Mouse (Mus musculus) naive thymus-derived CD4-positive, alpha-beta T cell, adult 2 months (primary cell): ENCODE results near the gene Insl6.

Experiments used
- DNase-seq: peaks from one replicate; pipeline ENCODE4 v3.0.0-alpha.2; 2011; ENCODE audit warnings: low read depth

The Insl6 gene

DNA sequence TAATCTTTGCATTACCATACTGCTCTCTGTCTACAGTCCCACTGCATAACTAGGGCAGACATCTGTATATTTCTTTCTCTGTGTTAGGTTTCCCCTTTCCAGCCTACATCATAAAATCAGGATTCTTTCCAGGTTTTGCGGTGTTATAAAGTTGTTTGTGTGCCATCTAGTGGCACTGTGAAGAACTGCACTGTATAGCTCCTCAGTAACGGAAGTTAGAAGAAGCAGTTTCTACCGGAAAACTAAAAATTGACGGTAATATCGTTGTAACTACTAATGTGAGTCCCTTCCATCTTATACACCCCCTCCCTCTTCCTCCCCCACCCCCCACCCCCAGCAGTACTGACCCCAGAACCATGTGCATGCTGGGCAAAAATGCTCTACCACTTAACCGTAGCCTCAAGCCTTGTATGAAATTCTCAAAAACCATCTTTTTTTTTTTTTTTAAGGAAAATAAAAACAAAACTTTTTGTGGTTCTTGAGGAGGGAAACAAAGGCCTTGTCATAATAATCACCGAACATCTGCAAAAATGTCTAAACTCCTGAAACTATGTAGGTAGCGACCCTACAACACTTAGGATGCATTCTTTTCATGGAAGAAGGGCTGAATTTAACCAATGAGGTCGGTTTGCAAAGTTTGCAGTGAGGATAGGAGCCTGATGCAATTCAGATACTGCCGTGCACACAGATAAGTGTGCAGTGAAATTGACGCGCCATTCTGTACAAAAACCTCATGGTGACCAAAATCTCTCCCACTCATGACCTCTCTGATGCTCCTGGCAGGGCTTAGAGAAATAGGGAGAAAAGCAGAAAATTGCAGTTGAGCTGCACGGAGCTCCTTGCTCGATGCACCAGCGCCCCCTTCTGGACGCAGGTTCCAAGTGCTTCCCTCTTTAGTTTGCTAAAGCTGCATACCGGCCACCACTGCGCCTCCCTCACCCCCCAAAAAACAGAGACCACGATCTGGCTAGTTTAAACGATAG lies 30.0 kb upstream of the Insl6 start:
- DNase-seq: peak; percentile 93

DNA sequence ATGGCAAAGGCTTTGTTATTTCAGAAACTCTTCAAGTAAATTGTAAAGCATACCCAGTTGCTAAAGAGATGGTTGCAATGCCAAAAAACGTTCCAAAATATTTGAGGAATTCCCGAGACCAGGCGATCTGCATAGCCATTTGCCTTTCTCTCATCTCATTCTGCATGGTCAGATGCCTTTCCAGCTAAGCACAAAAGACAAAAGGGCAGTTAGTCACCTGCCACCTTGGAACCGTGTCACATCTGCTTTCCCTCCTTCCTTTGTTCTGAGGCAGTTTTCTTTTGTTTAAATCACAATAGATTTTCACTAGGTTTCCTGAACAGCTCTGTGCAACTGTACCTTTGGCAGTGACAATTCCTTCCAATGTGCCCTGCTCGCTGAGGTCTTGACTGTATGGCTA lies 25.8 kb upstream of the Insl6 start:
- DNase-seq: no peak

DNA sequence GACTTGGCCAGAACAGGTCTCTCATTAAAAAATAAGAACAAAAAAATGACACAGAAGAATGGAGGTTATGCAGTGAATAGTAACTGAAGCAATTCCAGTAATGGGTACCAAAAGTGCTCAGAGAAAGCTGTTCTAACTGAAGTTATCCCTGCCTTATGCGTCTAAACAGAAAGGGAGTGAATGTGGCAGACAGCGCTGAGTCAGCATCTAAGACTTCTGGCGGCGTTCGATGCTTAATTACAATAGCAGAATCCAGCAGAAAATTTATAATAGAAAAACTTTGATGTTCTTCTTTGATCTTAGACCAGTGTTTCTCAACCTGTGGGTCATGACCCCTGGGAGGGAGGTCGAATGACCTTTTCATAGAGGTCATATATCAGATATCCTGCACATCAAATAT lies 20.5 kb upstream of the Insl6 start:
- no peak for DNase-seq

DNA sequence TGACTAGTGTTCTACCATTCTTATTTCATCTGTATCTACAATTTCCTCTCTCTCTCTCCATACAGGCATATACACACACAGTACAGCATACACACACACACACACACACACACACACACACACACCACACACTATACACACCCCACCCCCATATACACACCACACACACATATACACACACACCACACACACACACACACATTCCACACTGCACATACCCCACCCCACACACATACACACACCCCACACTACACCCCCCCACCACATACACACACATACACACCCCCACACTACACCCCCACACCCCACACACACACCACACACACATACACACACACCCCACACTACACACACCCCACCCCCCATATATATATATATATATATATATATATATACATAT lies 19.7 kb upstream of the Insl6 start:
- no peak for DNase-seq

DNA sequence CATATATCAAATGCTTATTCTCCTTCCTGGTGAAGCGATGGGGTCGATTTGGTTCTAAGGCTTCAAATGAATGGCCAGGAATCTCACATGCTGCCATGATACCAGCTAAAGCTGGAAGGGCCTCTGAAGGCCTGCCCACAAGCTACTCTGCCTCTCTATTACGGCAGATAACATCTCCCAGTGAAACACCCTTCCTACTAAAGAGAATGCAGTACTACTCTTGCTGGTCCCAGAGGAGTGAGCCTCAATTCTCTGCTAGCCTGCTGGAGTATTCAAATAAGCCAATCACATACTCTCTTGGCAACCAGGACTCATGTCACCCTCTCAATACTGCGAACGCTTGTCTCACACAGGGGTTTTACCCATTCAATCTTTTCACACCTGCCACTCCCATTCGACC lies 17.1 kb upstream of the Insl6 start:
- no peak for DNase-seq

DNA sequence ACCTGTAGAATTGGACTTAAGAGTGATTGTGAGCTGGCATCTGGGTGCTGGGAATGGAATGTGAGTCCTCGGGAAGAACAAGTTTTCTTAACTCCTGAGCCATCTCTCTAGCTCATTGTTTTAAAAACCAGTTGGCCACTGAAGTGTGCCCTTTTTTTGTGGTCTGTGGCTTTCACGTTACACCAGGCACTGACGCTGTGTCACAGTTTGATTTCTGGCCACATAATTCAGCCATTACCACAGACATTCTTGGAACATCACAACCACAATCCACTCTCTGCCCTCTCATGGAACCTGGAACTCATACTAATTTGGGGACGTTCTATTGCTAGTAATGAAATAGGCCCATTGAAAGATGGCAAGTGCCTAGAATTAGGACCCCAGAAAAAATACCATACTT lies 15.9 kb upstream of the Insl6 start:
- DNase-seq: no peak

DNA sequence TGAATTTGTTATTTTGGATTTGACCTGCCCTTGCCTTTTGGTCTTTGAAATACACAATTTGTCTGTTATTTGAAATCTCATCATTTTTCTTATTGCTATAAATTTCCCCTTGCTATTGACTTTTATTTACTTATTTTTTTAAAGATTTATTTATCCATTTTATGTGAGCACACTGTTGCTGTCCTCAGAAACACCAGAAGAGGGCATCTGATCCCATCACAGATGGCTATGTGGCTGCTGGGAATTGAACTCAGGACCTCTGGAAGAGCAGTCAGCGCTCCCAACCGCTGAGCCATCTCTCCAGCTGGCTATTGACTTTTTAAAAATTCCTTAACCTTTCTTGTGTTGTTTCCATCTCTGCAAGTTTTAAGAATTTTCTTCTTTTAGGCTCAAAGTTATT lies 11.5 kb upstream of the Insl6 start:
- DNase-seq: peak; percentile 19

DNA sequence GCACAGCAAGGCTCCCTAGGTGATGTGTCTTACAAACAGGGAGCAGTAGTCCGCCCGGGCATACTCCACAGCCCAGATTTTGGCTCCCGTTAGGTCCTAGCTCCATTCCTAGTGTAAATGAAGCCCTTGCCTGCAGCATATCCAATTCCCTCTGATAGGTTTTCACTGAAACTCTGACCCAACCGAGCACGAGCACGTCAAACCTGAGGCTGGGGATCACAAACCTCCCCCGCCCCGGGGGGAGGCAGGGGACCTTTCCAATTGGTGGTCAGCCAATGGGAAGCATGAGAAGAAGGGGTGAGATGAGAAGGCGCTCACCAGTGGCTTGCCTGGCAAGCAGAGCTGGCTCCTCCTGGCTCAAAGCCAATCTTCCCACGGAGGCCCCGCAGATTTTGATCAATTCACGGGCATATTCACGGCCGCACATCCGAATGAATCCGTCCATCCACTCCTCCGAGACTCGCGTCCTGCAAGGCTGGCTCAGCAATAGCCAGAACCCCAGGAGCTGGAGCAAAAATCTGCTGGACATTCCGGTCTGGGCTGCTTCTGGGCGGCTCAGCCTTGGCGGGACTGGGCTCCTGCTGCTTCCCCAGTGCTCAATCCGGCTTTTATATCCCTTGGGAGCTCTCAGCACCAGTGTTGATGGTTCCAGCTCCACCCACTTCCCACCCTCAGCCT lies 9.1 kb upstream of the Insl6 start, which contains the start of gene Rln1:
Rln1 (minus strand) TSS at position 603 of the 678 bp plus-strand sequence.
- DNase-seq: no peak

DNA sequence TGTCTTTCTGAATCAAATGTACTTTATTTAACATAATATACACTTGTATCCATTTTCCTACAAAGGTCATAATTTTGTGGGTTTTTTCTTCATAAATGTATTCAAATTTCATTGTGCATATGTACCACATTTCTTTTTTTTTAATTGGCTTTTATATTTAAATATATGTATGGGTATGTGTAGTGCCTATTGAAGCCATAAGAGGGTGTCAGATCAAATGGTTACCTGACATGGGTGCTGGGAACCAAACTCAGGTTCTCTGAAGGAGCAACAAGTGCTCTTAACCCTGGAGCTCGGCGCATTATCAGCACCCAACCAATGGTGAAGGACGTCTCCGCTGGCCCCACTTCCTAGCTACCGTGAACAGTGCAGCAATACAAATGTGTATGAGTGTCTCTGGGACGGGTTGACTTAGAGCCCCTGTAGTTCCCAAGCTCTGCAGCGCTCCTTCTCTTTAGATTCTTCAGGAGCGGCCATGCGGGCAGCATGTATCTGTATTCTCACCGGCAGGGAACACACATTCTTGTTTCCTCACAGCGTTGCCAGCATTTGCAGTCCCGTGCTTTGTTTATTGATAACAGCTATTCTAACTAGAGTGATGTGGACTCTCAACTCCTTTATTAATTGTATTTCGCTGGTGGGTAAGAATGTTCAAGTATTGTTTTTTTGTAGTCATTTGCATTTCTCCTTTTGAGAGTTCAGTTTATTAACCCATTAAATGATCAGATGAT lies 1.8 kb upstream of the Insl6 start:
- no peak for DNase-seq

DNA sequence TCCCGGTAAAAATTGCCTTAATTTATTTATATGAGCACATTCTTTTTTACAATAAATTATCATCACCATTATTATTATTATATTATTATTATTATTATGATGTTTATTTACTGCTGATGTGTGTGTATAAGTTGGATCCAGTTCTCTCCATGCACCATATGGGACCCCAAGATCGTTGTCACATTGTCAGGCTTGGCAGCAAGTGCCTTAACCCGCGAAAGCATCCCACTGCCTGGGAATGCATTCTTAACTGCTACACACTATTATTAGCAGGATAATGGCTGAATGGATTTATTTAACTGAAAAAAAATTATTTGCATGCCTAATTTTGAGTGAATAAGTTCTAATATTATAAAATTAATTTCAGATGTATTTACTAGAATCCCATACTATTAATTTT lies 1.2 kb upstream of the Insl6 start:
- no peak for DNase-seq

DNA sequence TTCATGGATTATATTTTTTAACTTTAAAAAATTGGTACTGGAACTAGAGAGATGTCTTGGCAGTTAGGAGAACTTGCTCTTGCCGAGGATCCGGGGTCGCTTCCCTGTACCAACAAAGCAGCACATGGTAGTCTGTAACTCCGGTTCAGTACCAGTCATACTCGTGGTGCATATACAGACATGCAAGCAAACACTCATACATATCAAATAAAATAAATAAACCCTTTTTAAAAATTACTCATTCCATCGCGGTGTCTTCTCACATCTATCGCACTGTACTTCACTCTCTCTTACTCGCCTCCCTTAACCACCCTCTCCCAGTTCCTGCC lies 660 bp upstream of the Insl6 start:
- DNase-seq: no peak

DNA sequence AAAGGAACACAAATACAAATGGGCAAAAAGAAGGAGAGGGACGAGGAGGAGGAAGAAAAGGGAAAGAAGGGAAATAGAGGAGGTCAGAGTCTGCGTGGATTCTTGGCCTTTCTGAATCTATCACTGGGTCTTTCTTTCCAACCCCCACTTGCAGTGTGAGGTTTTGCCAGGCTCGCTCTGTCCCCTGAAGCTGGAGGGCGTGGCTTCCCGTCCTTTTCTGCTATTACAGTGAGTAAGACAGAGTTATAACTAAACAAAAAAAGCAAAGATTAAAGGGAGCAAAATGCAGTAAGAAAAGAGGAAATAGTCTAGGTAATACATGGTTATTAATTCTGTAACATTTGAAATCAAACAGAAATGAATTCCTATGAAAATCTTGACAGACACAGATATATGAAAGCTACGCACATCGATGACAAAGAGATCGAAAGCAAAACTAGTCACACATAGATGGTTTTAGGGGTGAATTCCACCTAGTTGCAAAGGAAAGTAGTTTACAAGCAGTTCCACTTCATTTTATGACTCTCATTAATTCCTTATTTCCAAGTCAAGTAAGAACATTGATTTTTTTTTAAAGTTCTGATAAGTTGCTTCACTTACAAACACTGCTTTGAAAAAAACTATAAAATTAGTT lies 1.6 kb downstream of the Insl6 start:
- DNase-seq: peak; percentile 68

DNA sequence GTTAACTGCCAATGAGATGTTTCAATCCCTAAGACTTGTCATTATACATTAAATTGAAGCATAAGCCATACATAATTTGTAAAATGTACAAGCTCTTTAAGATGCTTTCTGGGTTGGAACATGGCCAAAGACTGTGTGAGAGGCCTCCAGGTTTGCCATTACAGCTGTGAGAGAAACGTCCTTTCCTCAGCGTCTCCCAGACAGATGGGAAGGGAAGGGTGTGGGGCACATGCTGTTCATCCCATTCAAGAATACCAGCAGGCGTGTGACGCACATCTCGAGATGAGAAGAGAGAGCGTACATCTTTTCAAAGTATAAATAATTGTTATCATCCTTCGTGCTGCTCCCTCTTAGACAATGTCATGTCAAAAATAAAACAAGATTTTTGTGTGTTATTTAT lies 12.5 kb downstream of the Insl6 start:
- no peak for DNase-seq

DNA sequence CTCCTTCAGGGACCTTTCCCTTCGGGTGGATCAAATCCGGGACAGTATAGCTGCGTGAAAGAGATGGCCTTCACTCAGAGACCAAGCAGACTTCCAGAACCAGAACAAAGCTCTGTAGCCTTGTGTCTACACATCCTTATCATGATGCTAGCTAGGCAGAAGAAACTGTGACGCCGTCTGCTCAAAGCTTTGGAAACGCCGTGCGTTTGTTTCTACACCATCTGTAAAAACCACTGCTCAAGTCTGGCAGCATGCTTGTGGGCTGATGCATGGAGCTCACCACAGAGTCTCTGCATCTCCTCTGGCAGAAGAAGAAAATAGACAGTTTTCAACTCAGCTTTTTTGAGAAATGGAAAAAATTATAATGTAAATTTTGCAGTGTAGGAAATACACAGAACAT lies 13.4 kb downstream of the Insl6 start:
- DNase-seq: no peak

DNA sequence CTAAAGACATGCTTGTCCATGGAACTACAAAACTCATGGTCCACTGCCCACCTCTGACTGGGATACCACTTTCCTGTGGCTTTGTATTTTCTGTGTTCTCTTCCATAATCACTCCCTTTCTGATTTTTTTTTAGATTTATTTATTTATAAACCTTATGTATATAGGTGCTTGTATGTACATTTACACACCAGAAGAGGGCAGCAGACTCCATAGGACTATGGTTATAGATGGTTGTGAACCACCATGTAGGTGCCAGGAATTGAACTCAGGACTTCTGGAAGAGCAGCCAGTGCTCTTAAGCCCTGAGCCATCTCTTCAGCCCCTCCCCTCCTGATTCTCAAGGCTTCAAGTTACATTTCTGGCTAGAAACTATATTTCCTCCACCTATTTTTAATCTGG lies 16.3 kb downstream of the Insl6 start:
- DNase-seq: peak; percentile 19

DNA sequence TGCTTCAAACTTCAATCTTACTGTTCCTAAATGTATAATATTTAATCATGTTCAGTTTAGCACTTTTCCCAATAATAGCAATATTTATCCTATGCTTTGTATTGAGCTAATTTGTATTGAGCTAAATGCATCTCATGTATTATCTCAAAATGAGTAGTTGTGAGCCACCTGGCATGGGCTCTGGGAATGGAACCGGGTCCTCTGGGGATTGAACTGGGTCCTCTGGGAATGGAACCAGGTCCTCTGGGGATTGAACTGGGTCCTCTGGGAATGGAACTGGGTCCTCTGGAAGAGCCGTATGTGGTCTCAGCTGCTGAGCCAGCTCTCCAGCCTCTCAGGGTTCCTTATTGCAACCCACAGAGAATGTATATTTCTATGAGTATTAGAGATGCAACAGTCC lies 23.0 kb downstream of the Insl6 start:
- DNase-seq: no peak

DNA sequence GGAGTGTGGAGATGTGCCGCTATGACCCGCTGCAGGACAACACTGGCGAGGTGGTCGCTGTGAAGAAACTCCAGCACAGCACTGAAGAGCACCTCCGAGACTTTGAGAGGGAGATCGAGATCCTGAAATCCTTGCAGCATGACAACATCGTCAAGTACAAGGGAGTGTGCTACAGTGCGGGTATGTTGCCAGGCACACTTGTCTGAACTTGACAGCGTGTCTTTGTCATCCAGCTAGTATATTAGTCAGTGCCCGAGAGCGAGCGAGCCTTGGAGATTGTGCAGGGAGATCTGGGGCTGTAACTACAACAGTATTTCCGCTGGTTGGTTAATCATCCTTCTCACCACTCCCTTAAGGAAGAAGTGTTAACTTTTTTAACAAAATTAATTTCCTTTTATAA lies 24.2 kb downstream of the Insl6 start:
- no peak for DNase-seq

DNA sequence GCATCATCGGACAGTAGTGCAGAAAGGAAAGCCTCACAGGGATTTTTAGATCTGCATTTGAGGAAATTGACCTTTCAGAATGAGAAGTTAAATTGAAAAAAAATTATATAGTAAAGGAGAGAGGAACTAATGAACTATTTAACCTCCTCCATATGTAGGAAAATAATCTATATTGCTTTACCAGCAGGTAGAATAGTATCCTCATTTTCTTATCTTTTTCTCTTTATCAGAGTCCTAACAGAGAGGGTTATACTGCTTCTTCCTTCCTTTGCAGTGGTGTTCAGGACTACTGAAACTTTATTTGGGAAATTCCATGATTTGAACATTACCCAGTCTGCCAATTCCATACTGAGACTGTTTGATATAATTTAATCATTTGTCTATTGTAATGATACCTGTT lies 27.8 kb downstream of the Insl6 start:
- no peak for DNase-seq

DNA sequence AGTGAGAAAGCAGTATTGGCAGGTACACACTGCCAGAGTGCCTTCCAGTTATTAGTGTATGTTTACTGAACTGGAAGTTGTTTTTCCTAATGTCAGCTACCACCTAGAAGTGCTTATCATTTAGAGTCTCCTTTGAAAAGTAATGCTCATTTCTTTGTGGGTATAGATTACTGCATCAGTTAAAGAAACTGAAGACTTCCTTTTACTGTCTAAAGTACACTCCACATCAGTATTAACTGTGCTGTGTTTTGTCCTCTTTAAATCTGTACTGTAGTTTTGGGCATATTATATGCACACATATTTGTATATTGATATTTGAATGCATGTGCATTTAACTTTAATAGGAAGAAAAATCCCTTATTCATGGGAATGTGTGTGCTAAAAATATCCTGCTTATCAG lies 29.0 kb downstream of the Insl6 start:
- no peak for DNase-seq

DNA sequence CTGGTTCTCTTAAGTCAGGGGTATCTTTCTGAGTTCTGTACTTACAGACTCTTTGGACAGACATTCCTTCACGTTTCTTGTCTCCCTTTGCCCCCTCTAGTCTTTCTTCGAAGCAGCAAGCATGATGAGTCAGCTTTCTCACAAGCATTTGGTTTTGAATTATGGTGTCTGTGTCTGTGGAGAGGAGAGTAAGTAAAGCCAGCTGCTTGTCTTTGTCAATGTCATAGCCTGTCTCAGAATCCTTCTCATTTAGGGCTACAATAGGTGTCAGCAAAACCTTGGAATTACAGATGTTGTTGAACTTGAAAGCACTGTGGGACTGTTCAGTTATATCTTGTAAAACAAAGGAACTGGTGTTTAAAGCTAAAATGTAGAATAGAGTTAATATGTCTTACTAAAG lies 30.4 kb downstream of the Insl6 start:
- no peak for DNase-seq

DNA sequence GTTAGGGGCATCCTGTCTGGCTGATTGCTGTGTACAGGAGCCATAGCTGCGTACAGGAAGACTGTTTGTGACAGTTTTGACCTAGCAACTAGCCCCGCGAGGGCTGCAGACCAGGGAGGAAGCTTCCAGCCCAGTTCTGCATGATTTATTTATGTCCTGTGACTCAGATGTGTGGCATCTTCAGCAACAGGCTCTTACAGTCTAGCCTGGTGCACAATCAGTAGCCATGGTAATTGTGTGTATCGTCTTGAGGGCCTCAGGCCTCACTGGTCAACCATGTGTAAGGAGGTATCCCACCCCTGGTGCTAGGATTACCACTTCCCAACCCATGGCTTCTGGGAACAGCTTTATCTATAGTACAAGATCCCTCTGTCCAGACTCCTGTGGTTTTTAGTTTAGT lies 32.6 kb downstream of the Insl6 start:
- no peak for DNase-seq

DNA sequence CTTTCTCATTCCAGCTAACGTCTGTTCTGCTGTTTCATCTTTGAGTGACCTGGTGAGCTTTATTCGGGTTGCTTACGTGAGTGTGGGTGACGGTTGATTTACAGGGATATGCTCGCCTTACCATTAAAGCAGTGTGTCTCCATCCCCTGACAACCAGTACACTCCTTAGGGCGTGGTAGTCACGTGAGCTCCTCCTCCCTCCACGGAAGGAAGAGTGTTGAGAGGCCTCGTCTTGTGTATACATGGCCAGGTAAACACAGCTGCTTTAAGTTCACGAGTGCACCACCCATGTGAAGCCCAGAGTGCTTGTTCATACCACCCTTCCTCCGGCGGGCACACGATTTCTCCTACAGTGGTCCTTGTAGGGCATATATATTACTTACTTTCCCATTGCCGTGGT lies 33.6 kb downstream of the Insl6 start:
- no peak for DNase-seq
